Mouse (Mus musculus) heart, adult 2 months (tissue): ENCODE measurements around the gene 1700009N14Rik.

ENCODE experiments used
- CTCF ChIP-seq: fragments of 200-600 bp; IDR thresholded peaks from 2 replicates; pipeline ENCODE4 v1.8.1; 2022; ENCODE audit warnings: antibody characterized with exemption, mild to moderate bottlenecking, moderate library complexity
- POLR2A ChIP-seq: fragments of 200-500 bp; IDR thresholded peaks from 2 replicates; pipeline ENCODE4 v1.6.1; 2011; ENCODE audit warnings: mild to moderate bottlenecking, low read depth, low read length, control low read depth; ENCODE audit not compliant: insufficient read depth

- TF ChIP-seq CTCF: no peak
- no peak for TF ChIP-seq POLR2A
Observed at GRCm38 (mm10) chr4:39437870-39438367, 12.2 kb upstream of the 1700009N14Rik start.
